Mouse (Mus musculus): ENCODE measurements around the gene Ankrd66. TPM values are rescaled to one million over a fixed set of nuclear protein-coding genes. Genes with fewer than 3 reads are reported as not detected.

The Ankrd66 gene
- polyA plus RNA-seq, 1 experiment from 2014 or later: 0.85 TPM

GRCm38 (mm10) chr17:43531192-43531591 lies 12.2 kb downstream of the Ankrd66 start:
- H3K4me1 ChIP-seq: peaks cover 6% of the 10 kb centered on the region
- H3K9me3 ChIP-seq (replicated peaks): no peaks in the 10 kb centered on the region
- no peak overlapping the region for H3K27ac ChIP-seq
- no peak for ATAC-seq (ENCODE audit: low FRiP score)
- no peak overlapping the region for H3K4me3 ChIP-seq
- H3K9ac ChIP-seq: no peak overlapping the region
- H3K36me3 ChIP-seq: no peaks in the 10 kb centered on the region
- H3K27me3 ChIP-seq: no peaks in the 10 kb centered on the region
- 90% methylated on average over 4 of the region's 4 CpGs for WGBS
- no peak overlapping the region for H3K4me2 ChIP-seq (replicated peaks)

GRCm38 (mm10) chr17:43530507-43530906 lies 12.9 kb downstream of the Ankrd66 start:
- Histone ChIP-seq H3K36me3 (no peaks in the 10 kb centered on the region), H3K9me3 (replicated peaks) (no peaks in the 10 kb centered on the region), H3K4me3 (no peak overlapping the region), H3K4me1 (peaks cover 6% of the 10 kb centered on the region), H3K27ac (no peak overlapping the region), H3K9ac (no peak overlapping the region), H3K4me2 (replicated peaks) (no peak overlapping the region), H3K27me3 (no peaks in the 10 kb centered on the region)
- ATAC-seq (ENCODE audit: low FRiP score): no peak
- 89% methylated on average over 2 of the region's 2 CpGs for WGBS

GRCm38 (mm10) chr17:43520166-43520565 lies 23.3 kb downstream of the Ankrd66 start:
- no peak overlapping the region for H3K9ac ChIP-seq
- no peaks in the 10 kb centered on the region for H3K27me3 ChIP-seq
- H3K9me3 ChIP-seq (replicated peaks): no peaks in the 10 kb centered on the region
- H3K36me3 ChIP-seq: no peaks in the 10 kb centered on the region
- no peak overlapping the region for H3K4me2 ChIP-seq (replicated peaks)
- no peaks in the 10 kb centered on the region for H3K4me1 ChIP-seq
- H3K4me3 ChIP-seq: no peak overlapping the region
- no peak for ATAC-seq (ENCODE audit: low FRiP score)
- no peak overlapping the region for H3K27ac ChIP-seq
- 88% methylated on average over 3 of the region's 3 CpGs for WGBS

GRCm38 (mm10) chr17:43518644-43519409 lies 24.6 kb downstream of the Ankrd66 start:
- Histone ChIP-seq H3K36me3 (no peaks in the 10 kb centered on the region), H3K4me3 (no peak overlapping the region), H3K27me3 (no peaks in the 10 kb centered on the region), H3K4me2 (replicated peaks) (no peak overlapping the region), H3K9ac (no peak overlapping the region), H3K9me3 (replicated peaks) (peaks cover 7% of the 10 kb centered on the region; the same call in 1 of the 2 replicates), H3K27ac (no peak overlapping the region), H3K4me1 (no peaks in the 10 kb centered on the region)
- 31% methylated on average over 18 of the region's 18 CpGs for WGBS
- peak; percentile 72 for ATAC-seq (ENCODE audit: low FRiP score)

DNA sequence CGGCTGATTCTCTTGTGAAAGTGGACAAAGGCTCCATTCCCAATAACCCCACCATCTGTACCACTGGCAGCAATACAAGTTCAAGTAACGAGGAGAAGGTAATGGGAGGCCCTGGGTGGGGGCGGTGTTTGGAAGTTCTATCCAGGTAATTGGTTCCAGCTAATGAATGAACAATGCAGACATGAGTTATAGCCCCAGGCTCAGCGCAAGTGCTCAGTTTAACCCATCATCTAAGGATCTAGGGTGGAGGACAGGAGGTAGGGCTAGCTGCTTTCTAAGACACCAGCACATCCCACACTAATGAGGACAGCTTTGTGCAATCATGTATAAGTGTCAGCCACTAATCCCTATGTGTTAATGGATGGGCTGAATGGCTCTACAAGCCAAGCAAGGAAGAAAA lies 32.7 kb downstream of the Ankrd66 start:
- H3K4me2 ChIP-seq (replicated peaks): no peak overlapping the region
- no peak for ATAC-seq (ENCODE audit: low FRiP score)
- 69% methylated on average over 4 of the region's 4 CpGs for WGBS
- no peaks in the 10 kb centered on the region for H3K4me1 ChIP-seq
- H3K9ac ChIP-seq: no peak overlapping the region
- H3K27ac ChIP-seq: no peak overlapping the region
- peaks cover 7% of the 10 kb centered on the region; the same call in 1 of the 2 replicates for H3K9me3 ChIP-seq (replicated peaks)
- H3K36me3 ChIP-seq: no peaks in the 10 kb centered on the region
- H3K4me3 ChIP-seq: no peak overlapping the region
- H3K27me3 ChIP-seq: no peaks in the 10 kb centered on the region

DNA sequence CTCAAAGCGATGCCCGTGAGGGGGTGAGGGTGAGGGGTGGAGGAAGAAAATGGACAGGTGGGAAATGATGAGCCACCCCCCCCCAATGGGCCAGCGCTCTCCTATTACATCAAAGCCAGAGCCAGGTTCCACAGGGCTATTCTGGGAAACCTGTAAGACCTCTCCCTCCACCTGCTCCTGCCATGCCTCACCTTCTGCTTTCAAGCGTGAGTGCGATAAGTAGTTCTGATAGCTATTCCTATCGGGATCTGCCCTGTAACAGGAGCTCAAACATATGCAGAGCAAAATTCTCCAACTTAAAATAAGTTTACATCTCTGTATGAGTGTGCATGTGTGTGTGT lies 38.9 kb downstream of the Ankrd66 start:
- H3K27ac ChIP-seq: no peak overlapping the region
- no peak overlapping the region for H3K4me2 ChIP-seq (replicated peaks)
- 77% methylated on average over 6 of the region's 6 CpGs for WGBS
- no peak for ATAC-seq (ENCODE audit: low FRiP score)
- no peaks in the 10 kb centered on the region for H3K27me3 ChIP-seq
- no peak overlapping the region for H3K4me3 ChIP-seq
- H3K36me3 ChIP-seq: no peaks in the 10 kb centered on the region
- no peak overlapping the region for H3K9ac ChIP-seq
- no peaks in the 10 kb centered on the region for H3K9me3 ChIP-seq (replicated peaks)
- no peaks in the 10 kb centered on the region for H3K4me1 ChIP-seq

DNA sequence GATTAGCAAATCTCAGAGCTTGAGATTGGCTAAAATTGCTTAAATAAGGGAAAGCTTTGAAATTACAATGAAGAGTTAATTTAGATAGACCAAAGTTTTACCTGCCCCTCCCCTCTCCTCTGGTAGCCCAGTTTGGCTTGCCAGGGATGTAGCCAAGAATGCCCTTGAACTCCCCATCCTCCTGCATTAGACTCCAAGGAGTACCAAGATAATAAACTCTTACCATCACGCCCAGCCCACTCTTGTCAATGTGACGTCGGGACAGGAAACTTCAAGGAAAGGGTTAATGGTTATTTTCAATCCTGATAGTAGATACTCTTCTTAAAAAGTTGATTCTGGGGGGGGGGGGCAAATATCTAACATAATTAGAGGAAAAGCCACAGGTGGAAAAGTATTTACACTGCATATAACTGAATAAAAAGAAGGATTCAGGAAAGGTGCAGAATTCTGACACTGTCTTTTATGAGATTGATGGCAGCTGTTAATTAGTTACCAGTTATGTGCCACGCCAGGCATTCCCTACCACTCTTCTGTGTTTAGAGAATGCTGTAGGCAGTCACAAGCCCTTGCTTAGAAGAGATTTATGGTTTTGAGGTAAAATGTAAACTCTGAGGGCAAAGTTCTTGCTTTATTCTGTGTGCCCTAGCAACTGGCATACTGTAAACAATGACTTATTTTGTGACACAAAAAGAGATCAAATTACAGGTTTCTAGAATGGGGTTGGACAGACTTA lies 39.4 kb downstream of the Ankrd66 start:
- H3K9ac ChIP-seq: no peak overlapping the region
- H3K27ac ChIP-seq: no peak overlapping the region
- H3K4me2 ChIP-seq (replicated peaks): no peak overlapping the region
- no peaks in the 10 kb centered on the region for H3K36me3 ChIP-seq
- no peak for ATAC-seq (ENCODE audit: low FRiP score)
- 72% methylated on average over 4 of the region's 4 CpGs for WGBS
- no peaks in the 10 kb centered on the region for H3K4me1 ChIP-seq
- no peaks in the 10 kb centered on the region for H3K27me3 ChIP-seq
- H3K9me3 ChIP-seq (replicated peaks): no peaks in the 10 kb centered on the region
- no peak overlapping the region for H3K4me3 ChIP-seq

GRCm38 (mm10) chr17:43502592-43502991 lies 40.8 kb downstream of the Ankrd66 start, which contains the start of gene Mep1a:
Mep1a (minus strand) TSS chr17:43502812.
- no peak for ATAC-seq (ENCODE audit: low FRiP score)
- Histone ChIP-seq H3K4me2 (replicated peaks) (no peak within 1 kb of the TSS), H3K9ac (no peak within 1 kb of the TSS), H3K4me3 (no peak within 1 kb of the TSS), H3K4me1 (no peaks in the 10 kb centered on the region), H3K9me3 (replicated peaks) (no peaks in the 10 kb centered on the region), H3K27ac (no peak within 1 kb of the TSS), H3K36me3 (no peaks in the 10 kb centered on the region), H3K27me3 (no peaks in the 10 kb centered on the region)
- WGBS: 91% methylated on average over 9 of the region's 9 CpGs

- H3K4me3 ChIP-seq: no peak overlapping the region
- 95% methylated on average over 5 of the region's 5 CpGs for WGBS
- H3K9ac ChIP-seq: no peak overlapping the region
- H3K27ac ChIP-seq: no peak overlapping the region
- no peak overlapping the region for H3K4me2 ChIP-seq (replicated peaks)
- H3K36me3 ChIP-seq: no peaks in the 10 kb centered on the region
- no peak for ATAC-seq (ENCODE audit: low FRiP score)
- H3K9me3 ChIP-seq (replicated peaks): no peaks in the 10 kb centered on the region
- H3K27me3 ChIP-seq: no peaks in the 10 kb centered on the region
- H3K4me1 ChIP-seq: no peaks in the 10 kb centered on the region
Measured at GRCm38 (mm10) chr17:43501631-43502030, 41.8 kb downstream of the Ankrd66 start.

- 81% methylated on average over 3 of the region's 3 CpGs for WGBS
- H3K27me3 ChIP-seq: no peaks in the 10 kb centered on the region
- no peak overlapping the region for H3K4me2 ChIP-seq (replicated peaks)
- no peak overlapping the region for H3K27ac ChIP-seq
- no peak overlapping the region for H3K4me3 ChIP-seq
- no peak overlapping the region for H3K9ac ChIP-seq
- ATAC-seq (ENCODE audit: low FRiP score): no peak
- no peaks in the 10 kb centered on the region for H3K4me1 ChIP-seq
- H3K36me3 ChIP-seq: no peaks in the 10 kb centered on the region
- no peaks in the 10 kb centered on the region for H3K9me3 ChIP-seq (replicated peaks)
Measured at GRCm38 (mm10) chr17:43501223-43501622, 42.2 kb downstream of the Ankrd66 start.

DNA sequence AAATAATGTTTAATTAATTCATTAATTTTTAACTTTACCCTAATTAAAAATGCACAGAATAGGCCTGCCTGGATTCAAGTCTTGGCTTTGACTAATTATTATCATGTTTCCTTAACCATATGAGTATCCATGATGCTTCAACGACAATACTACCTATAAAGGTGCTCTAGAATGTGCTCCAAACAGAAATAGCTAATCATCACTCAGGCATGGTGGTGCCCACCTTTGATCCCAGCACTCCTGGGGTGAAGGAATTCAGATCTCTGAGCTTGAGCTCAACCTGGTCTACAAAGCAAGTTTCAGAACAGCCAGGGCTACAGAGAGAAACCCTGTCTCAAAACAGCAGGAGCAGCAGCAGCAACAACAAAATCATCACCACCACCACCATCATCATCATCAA lies 42.9 kb downstream of the Ankrd66 start:
- Histone ChIP-seq H3K27ac (no peak overlapping the region), H3K4me2 (replicated peaks) (no peak overlapping the region), H3K4me3 (no peak overlapping the region), H3K4me1 (no peaks in the 10 kb centered on the region), H3K27me3 (no peaks in the 10 kb centered on the region), H3K9ac (no peak overlapping the region), H3K36me3 (no peaks in the 10 kb centered on the region), H3K9me3 (replicated peaks) (no peaks in the 10 kb centered on the region)
- WGBS: 87% methylated on average over 1 of the region's 1 CpGs
- no peak for ATAC-seq (ENCODE audit: low FRiP score)

- WGBS: 87% methylated on average over 4 of the region's 4 CpGs
- Histone ChIP-seq H3K4me3 (no peak overlapping the region), H3K4me1 (no peaks in the 10 kb centered on the region), H3K27me3 (no peaks in the 10 kb centered on the region), H3K9me3 (replicated peaks) (no peaks in the 10 kb centered on the region), H3K36me3 (no peaks in the 10 kb centered on the region), H3K9ac (no peak overlapping the region), H3K27ac (no peak overlapping the region), H3K4me2 (replicated peaks) (no peak overlapping the region)
- ATAC-seq (ENCODE audit: low FRiP score): no peak
Measured at GRCm38 (mm10) chr17:43497521-43497920, 45.9 kb downstream of the Ankrd66 start.

- H3K4me2 ChIP-seq (replicated peaks): no peak overlapping the region
Measured at GRCm38 (mm10) chr17:43495502-43495901, 47.9 kb downstream of the Ankrd66 start.

More at GRCm38 (mm10) chr17:43495502-43495901, 47.9 kb downstream of the Ankrd66 start:
- ATAC-seq (ENCODE audit: low FRiP score): no peak
- Histone ChIP-seq H3K27ac (no peak overlapping the region), H3K36me3 (no peaks in the 10 kb centered on the region), H3K9me3 (replicated peaks) (no peaks in the 10 kb centered on the region), H3K4me1 (no peaks in the 10 kb centered on the region), H3K9ac (no peak overlapping the region), H3K27me3 (no peaks in the 10 kb centered on the region), H3K4me3 (no peak overlapping the region)
- WGBS: 85% methylated on average over 5 of the region's 5 CpGs
